Mouse (Mus musculus) limb, embryonic 10.5 days (tissue): Measurements from ENCODE around the gene Nxpe5. TPM values are rescaled to one million over a fixed set of nuclear protein-coding genes. Genes with fewer than 3 reads are reported as not detected.

Source experiments
- DNase-seq: peaks from one replicate; pipeline ENCODE4 v3.0.0-alpha.2; 2017; ENCODE audit warnings: low spot score
- H3K27ac ChIP-seq: fragments of 300-500 bp; sonication (generic); 2 replicates; pipeline ENCODE4 v1.5.1; 2016; ENCODE audit warnings: mild to moderate bottlenecking
- H3K27me3 ChIP-seq: fragments of 300-500 bp; sonication (generic); 2 replicates; pipeline ENCODE4 v1.6.1; 2016; ENCODE audit warnings: low read depth, mild to moderate bottlenecking; ENCODE audit not compliant: poor library complexity, severe bottlenecking
- H3K36me3 ChIP-seq: fragments of 300-500 bp; sonication (generic); 2 replicates; pipeline ENCODE4 v1.6.1; 2016; ENCODE audit warnings: mild to moderate bottlenecking, moderate library complexity
- H3K4me1 ChIP-seq: fragments of 300-500 bp; sonication (generic); 2 replicates; pipeline ENCODE4 v1.6.1; 2016
- H3K4me3 ChIP-seq: fragments of 300-500 bp; sonication (generic); 2 replicates; pipeline ENCODE4 v1.5.1; 2016; ENCODE audit warnings: mild to moderate bottlenecking, moderate library complexity
- H3K9me3 ChIP-seq: fragments of 300-500 bp; sonication (generic); replicated peaks from 2 replicates; pipeline ENCODE4 v1.6.1; 2016; ENCODE audit warnings: mild to moderate bottlenecking
- WGBS: fragments of 180-500 bp; shearing (Covaris S2); methylation state at CpG from one replicate; pipeline ENCODE4 v1.1.7; 2016; 5-methylcytosine and 5-hydroxymethylcytosine counted together
- polyA plus RNA-seq: library from polyadenylated mRNA; unstranded; fragments of >200 nt; fragmentation: Nextera tagmentation; extraction: Ambion mirVana; gene quantifications from 2 replicates; pipeline ENCODE4 v1.2.1, GENCODE M21; 2016

The Nxpe5 gene
- polyA plus RNA-seq, 1 experiment from 2014 or later = not detected

DNA sequence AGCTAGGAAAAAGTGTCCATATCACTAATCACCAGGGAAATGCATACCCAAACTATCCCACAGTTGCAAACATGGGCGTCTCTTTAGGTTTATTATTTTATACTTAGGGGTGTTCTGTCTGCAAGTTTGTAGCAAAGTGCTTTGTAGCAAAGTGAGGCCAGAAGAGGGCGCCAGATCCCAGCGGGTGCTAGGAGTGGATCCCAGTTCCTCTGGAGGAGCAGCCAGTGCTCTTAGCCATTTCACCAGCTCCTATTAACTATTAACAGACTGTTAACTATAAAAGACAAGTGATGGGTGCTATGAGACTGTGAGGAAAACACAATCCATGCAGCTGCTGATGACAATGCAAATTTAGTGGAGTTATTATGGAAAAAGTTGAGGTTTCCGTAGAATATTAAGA is 3.6 kb upstream of the Nxpe5 start:
- no peaks in the 10 kb centered on the region for H3K4me1 ChIP-seq
- H3K36me3 ChIP-seq = no peaks in the 10 kb centered on the region
- 26% methylated on average over 4 of the region's 4 CpGs for WGBS
- peak; percentile 77 for DNase-seq
- no peak overlapping the region for H3K27ac ChIP-seq
- no peaks in the 10 kb centered on the region for H3K27me3 ChIP-seq
- no peaks in the 10 kb centered on the region for H3K9me3 ChIP-seq
- H3K4me3 ChIP-seq = no peak overlapping the region

DNA sequence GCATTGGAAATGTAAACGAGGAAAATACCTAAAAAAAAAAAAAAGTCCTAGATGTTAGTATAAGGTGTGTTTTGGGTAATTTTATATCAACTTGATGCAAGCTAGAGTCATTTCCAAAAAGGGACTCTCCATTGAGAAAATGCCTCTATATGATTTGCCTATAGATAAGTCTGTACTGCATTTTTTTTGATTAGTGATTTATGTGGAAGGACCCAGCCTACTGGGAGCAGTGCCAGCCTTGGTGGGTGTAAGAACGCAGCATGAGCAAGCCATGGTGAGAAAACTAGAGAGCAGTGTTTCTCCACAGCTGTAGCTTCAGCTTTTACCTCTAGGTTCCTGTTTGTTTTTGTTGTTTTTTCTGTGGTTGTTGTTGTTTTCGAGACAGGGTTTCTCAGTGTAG is 2.4 kb upstream of the Nxpe5 start:
- Histone ChIP-seq H3K4me3 (no peak overlapping the region), H3K27ac (no peak overlapping the region), H3K4me1 (no peaks in the 10 kb centered on the region), H3K36me3 (no peaks in the 10 kb centered on the region), H3K27me3 (no peaks in the 10 kb centered on the region), H3K9me3 (no peaks in the 10 kb centered on the region)
- WGBS = 63% methylated on average over 3 of the region's 3 CpGs
- no peak for DNase-seq

DNA sequence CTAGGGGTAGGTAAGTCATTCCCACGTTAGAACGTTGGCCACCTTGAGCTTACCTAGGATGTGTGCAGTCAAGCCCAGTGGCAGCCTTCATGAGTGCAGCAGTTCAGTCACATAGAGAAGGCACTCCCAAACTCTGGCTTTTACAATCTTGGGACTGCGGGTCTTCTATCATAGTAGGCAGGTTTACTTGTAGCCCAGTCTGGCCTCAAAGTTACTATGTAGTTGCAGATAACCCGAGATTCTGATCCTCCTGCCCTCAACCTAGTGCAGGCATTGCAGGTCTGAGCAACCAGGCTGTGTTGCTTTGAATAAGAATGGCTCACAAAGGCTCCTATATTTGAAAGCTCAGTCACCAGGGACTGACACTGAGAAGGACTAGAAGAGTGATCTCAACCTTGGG is 793 bp downstream of the Nxpe5 start:
- H3K27me3 ChIP-seq = no peaks in the 10 kb centered on the region
- no peaks in the 10 kb centered on the region for H3K36me3 ChIP-seq
- H3K4me3 ChIP-seq = no peak overlapping the region
- no peaks in the 10 kb centered on the region for H3K4me1 ChIP-seq
- no peak for DNase-seq
- 80% methylated on average over 4 of the region's 4 CpGs for WGBS
- H3K9me3 ChIP-seq = no peaks in the 10 kb centered on the region
- no peak overlapping the region for H3K27ac ChIP-seq

DNA sequence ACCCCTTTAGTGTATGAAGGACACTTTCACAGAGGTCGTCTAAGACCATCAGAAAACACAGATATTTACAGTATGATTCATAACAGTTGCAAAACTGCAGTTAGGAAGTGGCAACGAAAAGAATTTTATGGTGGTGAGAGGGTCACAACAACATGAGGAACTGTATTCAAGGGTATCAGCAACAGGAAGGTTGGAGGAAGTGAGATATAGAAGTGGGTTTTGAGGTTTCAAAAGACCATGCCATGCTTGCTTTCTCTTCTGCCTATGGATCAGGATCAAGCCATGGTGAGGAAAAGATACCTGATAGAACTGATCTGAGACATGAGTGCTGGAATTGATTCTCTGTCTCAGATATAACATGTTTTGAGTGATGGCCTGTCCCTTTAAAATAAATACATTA is 1.7 kb downstream of the Nxpe5 start:
- Histone ChIP-seq H3K36me3 (no peaks in the 10 kb centered on the region), H3K27ac (no peak overlapping the region), H3K4me1 (no peaks in the 10 kb centered on the region), H3K4me3 (no peak overlapping the region), H3K9me3 (no peaks in the 10 kb centered on the region), H3K27me3 (no peaks in the 10 kb centered on the region)
- 81% methylated on average over 2 of the region's 2 CpGs for WGBS
- no peak for DNase-seq

DNA sequence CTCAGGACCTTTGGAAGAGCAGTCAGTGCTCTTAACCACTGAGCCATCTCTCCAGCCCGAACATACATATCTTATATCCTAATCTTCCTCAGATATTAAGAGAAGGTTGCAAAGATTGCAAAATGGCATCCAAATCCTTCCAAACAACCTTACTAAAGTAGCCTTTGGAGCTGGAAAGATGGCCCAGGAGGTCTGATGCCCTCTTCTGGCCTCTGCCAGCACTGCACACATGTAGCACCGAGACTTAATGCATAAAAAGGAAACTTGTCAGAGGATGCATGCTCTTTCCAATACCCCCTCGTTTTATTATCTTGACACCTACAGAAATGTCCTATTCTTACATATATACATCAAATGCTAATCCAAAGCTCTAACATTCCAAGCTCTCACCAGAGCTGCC is 2.3 kb downstream of the Nxpe5 start:
- Histone ChIP-seq H3K36me3 (no peaks in the 10 kb centered on the region), H3K4me1 (no peaks in the 10 kb centered on the region), H3K4me3 (no peak overlapping the region), H3K9me3 (no peaks in the 10 kb centered on the region), H3K27me3 (no peaks in the 10 kb centered on the region), H3K27ac (no peak overlapping the region)
- 67% methylated on average over 3 of the region's 3 CpGs for WGBS
- DNase-seq = no peak

DNA sequence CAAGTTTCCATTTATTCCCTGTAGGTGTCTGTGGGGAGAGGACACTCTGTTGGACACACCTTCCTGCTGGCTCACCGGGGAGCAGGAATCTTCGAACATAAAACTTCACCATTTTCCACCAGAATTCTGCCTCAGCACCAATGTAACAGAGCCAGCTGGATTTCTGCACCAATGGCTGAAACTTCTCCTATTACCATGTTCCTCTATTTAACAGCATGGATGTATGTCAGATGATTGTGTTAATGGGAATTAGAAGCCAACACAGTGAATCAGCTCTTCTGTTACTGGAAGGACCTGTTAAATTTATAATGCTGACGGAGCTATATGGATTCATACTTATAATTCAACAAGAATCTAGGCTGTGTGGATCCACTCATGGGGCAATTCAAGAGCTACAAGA is 3.8 kb downstream of the Nxpe5 start:
- Histone ChIP-seq H3K27ac (no peak overlapping the region), H3K9me3 (no peaks in the 10 kb centered on the region), H3K4me3 (no peak overlapping the region), H3K36me3 (no peaks in the 10 kb centered on the region), H3K27me3 (no peaks in the 10 kb centered on the region), H3K4me1 (no peaks in the 10 kb centered on the region)
- WGBS = 91% methylated on average over 3 of the region's 3 CpGs
- DNase-seq = no peak

DNA sequence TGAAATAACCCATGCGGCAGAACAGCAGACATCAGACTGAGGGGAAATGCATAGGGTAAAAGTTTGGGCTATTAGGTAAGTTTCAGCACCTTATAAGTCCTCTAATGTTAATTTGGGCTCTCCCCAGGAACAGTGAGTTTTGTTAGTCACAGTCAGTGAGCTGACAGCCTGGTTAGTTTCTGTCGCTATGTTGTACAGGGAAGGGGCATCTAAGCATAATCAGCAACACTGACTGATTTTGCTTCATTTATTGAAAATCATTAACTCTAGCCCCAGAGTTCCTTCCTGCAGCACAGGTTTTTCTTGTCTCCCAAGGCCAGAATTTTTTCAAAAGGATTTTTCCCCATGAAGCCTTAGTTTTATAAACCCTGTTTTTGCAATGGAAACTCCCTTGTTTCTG is 8.1 kb downstream of the Nxpe5 start:
- Histone ChIP-seq H3K27ac (no peak overlapping the region), H3K4me1 (no peaks in the 10 kb centered on the region), H3K9me3 (no peaks in the 10 kb centered on the region), H3K36me3 (no peaks in the 10 kb centered on the region), H3K4me3 (no peak overlapping the region), H3K27me3 (no peaks in the 10 kb centered on the region)
- WGBS = 88% methylated on average over 2 of the region's 2 CpGs
- no peak for DNase-seq

DNA sequence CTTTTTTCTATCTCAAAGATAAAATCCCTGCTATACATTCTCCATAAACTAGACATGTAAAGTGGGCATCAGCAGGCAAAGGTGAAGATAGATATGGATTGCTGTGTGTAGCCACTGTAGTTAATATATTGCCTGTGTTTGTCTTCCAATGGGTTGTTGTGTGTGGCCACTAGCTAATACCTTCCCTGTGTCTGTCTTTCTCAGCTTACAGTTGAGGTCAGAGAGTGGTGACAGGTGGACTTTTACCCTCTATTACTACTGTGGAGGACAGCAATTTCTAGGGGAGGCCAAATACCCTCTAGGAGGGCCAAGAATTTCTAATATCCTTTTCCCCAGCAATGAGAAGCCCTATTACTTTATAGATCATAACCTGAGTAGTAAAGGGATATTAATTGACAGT is 8.5 kb downstream of the Nxpe5 start:
- H3K9me3 ChIP-seq = no peaks in the 10 kb centered on the region
- H3K4me1 ChIP-seq = no peaks in the 10 kb centered on the region
- H3K27me3 ChIP-seq = no peaks in the 10 kb centered on the region
- H3K4me3 ChIP-seq = no peak overlapping the region
- no peaks in the 10 kb centered on the region for H3K36me3 ChIP-seq
- no peak for DNase-seq
- no peak overlapping the region for H3K27ac ChIP-seq

DNA sequence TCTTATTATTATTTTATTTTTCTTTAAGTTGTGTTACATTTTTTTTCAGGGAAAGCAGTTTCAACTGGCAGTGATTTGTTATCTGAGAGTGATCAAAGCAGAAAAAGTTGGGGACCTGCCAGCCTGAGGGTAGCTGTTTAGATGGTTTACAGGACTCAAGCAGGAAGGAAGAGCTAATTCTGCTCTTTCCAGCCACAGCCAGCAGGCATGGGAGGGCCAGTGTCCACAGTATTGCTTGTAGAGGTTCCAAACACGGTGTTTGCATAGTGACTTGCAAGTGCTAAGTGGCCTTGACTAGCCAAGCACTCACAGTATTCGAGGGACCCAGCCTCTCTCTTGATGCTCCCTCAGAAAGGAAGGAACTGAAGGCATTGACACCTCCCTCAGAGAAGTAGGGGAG is 15.8 kb downstream of the Nxpe5 start:
- Histone ChIP-seq H3K36me3 (no peaks in the 10 kb centered on the region), H3K27ac (no peak overlapping the region), H3K4me1 (no peaks in the 10 kb centered on the region), H3K27me3 (no peaks in the 10 kb centered on the region), H3K4me3 (no peak overlapping the region), H3K9me3 (no peaks in the 10 kb centered on the region)
- WGBS = 32% methylated on average over 2 of the region's 2 CpGs
- no peak for DNase-seq

DNA sequence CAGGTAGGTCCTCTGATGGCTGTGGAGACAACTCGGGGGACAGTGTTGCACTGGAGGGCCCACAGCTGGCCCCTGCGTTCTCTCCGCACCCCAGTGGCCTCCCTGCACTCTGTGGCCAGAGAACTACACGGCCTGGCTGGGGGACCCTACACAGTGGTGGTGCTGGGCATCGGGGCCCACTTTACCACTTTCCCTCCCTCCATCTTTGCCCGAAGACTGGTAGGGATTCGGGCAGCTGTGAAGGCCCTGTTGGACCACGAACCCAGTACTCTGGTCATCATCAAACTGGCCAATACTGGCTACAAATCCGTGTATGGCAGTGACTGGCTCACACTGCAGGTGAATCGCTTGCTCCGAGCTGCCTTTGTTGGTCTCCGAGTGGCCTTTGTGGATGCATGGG is 25.4 kb downstream of the Nxpe5 start:
- DNase-seq = no peak
- WGBS = 89% methylated on average over 12 of the region's 12 CpGs
- H3K4me1 ChIP-seq = peaks cover 10% of the 10 kb centered on the region

DNA sequence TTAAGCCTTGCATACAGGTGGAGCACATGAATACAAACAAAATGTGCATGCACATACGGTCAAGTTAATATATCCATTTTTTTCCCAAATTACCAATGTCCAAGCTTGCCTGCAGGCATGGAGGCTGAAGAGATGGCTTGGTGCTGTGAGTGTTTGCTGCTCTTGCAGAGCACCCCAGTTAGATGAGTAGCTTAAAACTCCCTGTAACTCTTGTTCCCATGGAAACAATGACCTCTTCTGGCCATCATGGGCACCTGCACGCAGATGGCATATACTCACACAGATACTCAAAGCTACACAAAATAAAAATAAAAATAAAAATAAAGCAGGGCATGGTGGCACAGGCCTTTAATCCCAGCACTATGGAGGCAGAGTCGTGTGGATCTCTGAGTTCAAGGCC is 27.4 kb downstream of the Nxpe5 start:
- H3K4me3 ChIP-seq = no peak overlapping the region
- 93% methylated on average over 3 of the region's 3 CpGs for WGBS
- H3K27ac ChIP-seq = no peak overlapping the region
- H3K9me3 ChIP-seq = no peaks in the 10 kb centered on the region
- no peak for DNase-seq
- H3K4me1 ChIP-seq = peaks cover 15% of the 10 kb centered on the region
- H3K36me3 ChIP-seq = peaks cover 8% of the 10 kb centered on the region
- no peaks in the 10 kb centered on the region for H3K27me3 ChIP-seq

More for the DNA sequence above, 25.4 kb downstream of the Nxpe5 start:
- Histone ChIP-seq H3K36me3 (no peaks in the 10 kb centered on the region), H3K4me3 (no peak overlapping the region), H3K9me3 (no peaks in the 10 kb centered on the region), H3K27ac (no peak overlapping the region), H3K27me3 (no peaks in the 10 kb centered on the region)

DNA sequence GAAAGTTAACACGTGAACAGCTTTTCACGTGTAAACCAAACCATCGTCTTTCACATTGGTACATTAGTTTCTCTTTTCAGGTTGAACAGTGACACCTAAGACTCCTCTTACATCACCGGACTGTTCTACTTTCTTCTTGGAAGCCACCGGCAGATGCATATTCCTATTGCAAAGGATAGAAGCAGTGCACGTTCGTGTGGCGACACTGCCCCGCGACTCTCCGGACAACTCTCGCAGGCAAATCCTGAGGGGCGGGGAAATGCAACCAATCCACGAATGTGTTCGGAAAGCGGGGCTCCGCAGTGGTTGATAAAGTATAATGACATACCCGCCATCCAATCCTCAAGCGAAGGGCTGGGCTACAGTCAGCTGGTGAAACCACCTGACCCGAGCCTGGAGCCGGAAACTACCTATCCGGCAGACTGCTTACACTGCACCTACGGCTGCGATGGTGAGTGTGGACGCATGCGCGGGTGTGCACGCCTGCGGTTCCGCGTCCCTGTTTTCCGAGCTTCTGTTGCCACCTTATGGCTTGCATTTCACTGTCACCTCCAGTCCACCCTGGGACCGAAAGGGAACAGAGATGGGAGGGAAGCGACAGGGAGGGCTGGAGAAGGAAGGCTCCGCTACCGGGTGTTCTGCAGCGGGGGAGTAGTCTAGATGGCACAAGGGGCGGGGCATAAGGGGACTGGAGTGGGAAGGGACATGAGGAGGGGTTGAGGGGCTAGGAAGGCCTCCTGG is 29.8 kb downstream of the Nxpe5 start, which contains the start of gene Lamtor4:
TSS of gene Lamtor4 (plus strand) at position 130 of the 741 bp plus-strand sequence.
- peaks cover 15% of the 10 kb centered on the region for H3K4me1 ChIP-seq
- WGBS = under 1% methylated on average over 38 of the region's 38 CpGs
- H3K27me3 ChIP-seq = no peaks in the 10 kb centered on the region
- peak; percentile 88 for DNase-seq
- H3K4me3 ChIP-seq = peak within 1 kb of the TSS; percentile 74
- H3K36me3 ChIP-seq = peaks cover 33% of the 10 kb centered on the region
- no peaks in the 10 kb centered on the region for H3K9me3 ChIP-seq
- peak within 1 kb of the TSS; percentile 84 for H3K27ac ChIP-seq

DNA sequence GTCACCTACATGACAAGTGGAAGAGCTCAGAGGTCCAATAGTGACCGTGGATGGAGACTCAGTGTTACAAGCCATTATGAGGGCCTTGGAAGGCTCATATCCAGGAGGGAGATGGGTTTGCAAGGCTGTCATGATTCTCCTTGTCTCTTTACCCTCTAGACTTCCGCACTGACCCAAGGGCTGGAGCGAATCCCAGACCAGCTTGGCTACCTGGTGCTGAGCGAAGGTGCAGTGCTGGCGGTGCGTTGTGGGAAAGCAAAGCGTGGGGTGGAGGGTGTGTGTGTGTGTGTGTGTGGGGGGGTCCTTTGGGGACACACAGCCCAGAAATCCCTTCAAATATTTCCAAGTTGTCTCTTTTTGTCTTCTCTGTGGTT is 30.4 kb downstream of the Nxpe5 start:
- Histone ChIP-seq H3K9me3 (no peaks in the 10 kb centered on the region), H3K36me3 (peaks cover 38% of the 10 kb centered on the region), H3K4me1 (peaks cover 15% of the 10 kb centered on the region), H3K27ac (peak overlapping the region; percentile 84), H3K27me3 (no peaks in the 10 kb centered on the region), H3K4me3 (peak overlapping the region; percentile 74)
- 18% methylated on average over 7 of the region's 7 CpGs for WGBS
- DNase-seq = no peak
